Mouse (Mus musculus) lung, postnatal 0 days (tissue): ENCODE measurements around the gene Gapvd1. TPM values are rescaled to one million over a fixed set of nuclear protein-coding genes. Genes with fewer than 3 reads are reported as not detected.
A peak's percentile ranks its signal among the peaks of the same experiment; 100 is the strongest.

Experiments
- ATAC-seq: fragments of 200-750 bp; cut with Nextera tagmentation; 2 replicates; pipeline ENCODE4 v1.8.0; 2017; ENCODE audit warnings: moderate library complexity
- DNase-seq: peaks from one replicate; pipeline ENCODE4 v3.0.0-alpha.2; 2016; ENCODE audit warnings: low spot score
- H3K27ac ChIP-seq: fragments of 300-500 bp; sonication (generic); 2 replicates; pipeline ENCODE4 v1.5.1; 2014; ENCODE audit warnings: antibody characterized with exemption, mild to moderate bottlenecking, low read length, mixed read lengths
- H3K27me3 ChIP-seq: fragments of 300-500 bp; sonication (generic); replicated peaks from 2 replicates; pipeline ENCODE4 v1.6.1; 2014; ENCODE audit warnings: low read length, mixed read lengths; ENCODE audit not compliant: insufficient read depth
- H3K36me3 ChIP-seq: fragments of 300-500 bp; sonication (generic); 2 replicates; pipeline ENCODE4 v1.6.1; 2014; ENCODE audit warnings: low read length, mixed read lengths; ENCODE audit not compliant: insufficient read depth
- H3K4me1 ChIP-seq: fragments of 300-500 bp; sonication (generic); 2 replicates; pipeline ENCODE4 v1.6.1; 2014; ENCODE audit warnings: antibody characterized with exemption, low read depth, low read length, mixed read lengths; ENCODE audit not compliant: insufficient read depth
- H3K4me2 ChIP-seq: fragments of 300-500 bp; sonication (generic); replicated peaks from 2 replicates; pipeline ENCODE4 v1.6.1; 2014; ENCODE audit warnings: low read depth, mild to moderate bottlenecking, low read length, moderate library complexity, mixed read lengths
- H3K4me3 ChIP-seq: fragments of 300-500 bp; sonication (generic); 2 replicates; pipeline ENCODE4 v1.5.1; 2014; ENCODE audit warnings: low read depth, low read length
- H3K9ac ChIP-seq: fragments of 300-500 bp; sonication (generic); replicated peaks from 2 replicates; pipeline ENCODE4 v1.6.1; 2014; ENCODE audit warnings: low read depth, mild to moderate bottlenecking
- H3K9me3 ChIP-seq: fragments of 300-500 bp; sonication (generic); 2 replicates; pipeline ENCODE4 v1.6.1; 2016; ENCODE audit warnings: low read length, mixed read lengths
- CTCF ChIP-seq: IDR thresholded peaks from 2 replicates; pipeline ENCODE4 v1.5.1; 2016; ENCODE audit warnings: antibody characterized with exemption, mild to moderate bottlenecking
- EP300 ChIP-seq: IDR thresholded peaks from 2 replicates; pipeline ENCODE4 v1.6.1; 2016; ENCODE audit warnings: antibody characterized with exemption, mild to moderate bottlenecking, control low read depth
- WGBS: fragments of 180-500 bp; shearing (Covaris S2); extraction: QIAGEN DNeasy Blood & Tissue Kit; methylation state at CpG from one replicate; pipeline ENCODE4 v1.1.7; 2014; 5-methylcytosine and 5-hydroxymethylcytosine counted together
- polyA plus RNA-seq: library from polyadenylated mRNA; unstranded; fragments of >200 nt; fragmentation: Nextera tagmentation; extraction: Ambion mirVana; gene quantifications from 2 replicates; pipeline ENCODE4 v1.2.1, GENCODE M21; 2015

The Gapvd1 gene
- polyA plus RNA-seq, 1 experiment from 2014 or later: 50.1 TPM

DNA sequence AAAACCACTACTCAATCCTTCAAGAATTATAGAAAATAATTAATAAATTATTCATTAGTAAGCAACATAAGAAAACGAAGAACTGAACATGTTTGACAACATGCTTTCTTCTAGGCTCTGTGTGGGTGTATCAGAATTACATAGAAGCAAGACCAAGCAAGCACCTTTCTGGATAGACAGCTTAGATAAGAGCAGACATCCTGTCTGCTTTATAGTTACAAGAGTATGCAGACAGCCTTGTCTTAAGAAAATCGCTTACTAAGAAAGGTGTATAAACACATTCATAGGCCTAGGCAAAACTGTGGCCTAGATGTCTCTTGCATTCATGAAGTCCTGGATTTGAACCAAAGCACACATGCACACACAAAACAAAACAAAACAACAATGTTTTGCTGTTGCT is 9.4 kb downstream of the Gapvd1 start:
- TF ChIP-seq CTCF (no peak), EP300 (no peak)
- H3K27ac ChIP-seq: no peak overlapping the region
- H3K9ac ChIP-seq: no peak overlapping the region
- no peak for ATAC-seq
- H3K4me2 ChIP-seq: no peak overlapping the region
- H3K27me3 ChIP-seq: no peaks in the 10 kb centered on the region
- H3K36me3 ChIP-seq: no peaks in the 10 kb centered on the region
- no peak for DNase-seq
- H3K4me3 ChIP-seq: no peak overlapping the region
- no peaks in the 10 kb centered on the region for H3K9me3 ChIP-seq
- 85% methylated on average over 2 of the region's 2 CpGs for WGBS
- peaks cover 5% of the 10 kb centered on the region; the same call in 1 of the 2 replicates for H3K4me1 ChIP-seq

GRCm38 (mm10) chr2:34744476-34744875 is 10.6 kb downstream of the Gapvd1 start:
- Histone ChIP-seq H3K9ac (no peak overlapping the region), H3K4me3 (no peak overlapping the region), H3K27ac (no peak overlapping the region), H3K4me1 (peaks cover 5% of the 10 kb centered on the region; the same call in 1 of the 2 replicates), H3K27me3 (no peaks in the 10 kb centered on the region), H3K4me2 (no peak overlapping the region), H3K9me3 (no peaks in the 10 kb centered on the region), H3K36me3 (no peaks in the 10 kb centered on the region)
- TF ChIP-seq EP300: no peak
- TF ChIP-seq CTCF: no peak
- WGBS: 94% methylated on average over 8 of the region's 8 CpGs
- no peak for ATAC-seq
- no peak for DNase-seq

DNA sequence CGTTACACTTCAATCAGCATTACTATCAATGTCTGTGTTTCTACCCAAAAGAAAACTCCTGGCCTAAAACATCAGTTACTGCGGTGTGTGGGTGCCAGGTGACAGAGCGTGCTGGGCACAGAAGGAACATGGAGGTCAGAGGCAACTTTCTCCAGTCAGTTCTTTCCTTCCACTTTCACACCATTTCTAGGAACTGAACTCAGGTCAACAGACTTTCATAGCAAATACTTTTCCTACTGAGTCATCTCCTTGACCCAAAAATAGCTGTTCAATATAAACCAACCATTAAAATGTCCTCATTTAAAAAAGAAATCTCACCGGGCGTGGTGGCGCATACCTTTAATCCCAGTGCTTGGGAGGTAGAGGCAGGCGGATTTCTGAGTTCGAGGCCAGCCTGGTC is 12.4 kb downstream of the Gapvd1 start:
- 86% methylated on average over 8 of the region's 8 CpGs for WGBS
- Histone ChIP-seq H3K27ac (no peak overlapping the region), H3K4me3 (no peak overlapping the region), H3K9ac (no peak overlapping the region), H3K9me3 (no peaks in the 10 kb centered on the region), H3K36me3 (no peaks in the 10 kb centered on the region), H3K4me1 (peaks cover 5% of the 10 kb centered on the region; the same call in 1 of the 2 replicates), H3K27me3 (no peaks in the 10 kb centered on the region), H3K4me2 (no peak overlapping the region)
- no peak for DNase-seq
- TF ChIP-seq EP300 (no peak), CTCF (no peak)
- no peak for ATAC-seq

- Histone ChIP-seq H3K4me1 (peaks cover 5% of the 10 kb centered on the region; the same call in 1 of the 2 replicates), H3K27me3 (no peaks in the 10 kb centered on the region), H3K9ac (no peak overlapping the region), H3K4me3 (no peak overlapping the region), H3K9me3 (no peaks in the 10 kb centered on the region), H3K27ac (no peak overlapping the region), H3K36me3 (no peaks in the 10 kb centered on the region), H3K4me2 (no peak overlapping the region)
- WGBS: 83% methylated on average over 12 of the region's 12 CpGs
- no peak for ATAC-seq
- no peak for TF ChIP-seq EP300
- TF ChIP-seq CTCF: no peak
- peak; percentile 12 for DNase-seq
Measured at GRCm38 (mm10) chr2:34741390-34742159, 13.5 kb downstream of the Gapvd1 start.

DNA sequence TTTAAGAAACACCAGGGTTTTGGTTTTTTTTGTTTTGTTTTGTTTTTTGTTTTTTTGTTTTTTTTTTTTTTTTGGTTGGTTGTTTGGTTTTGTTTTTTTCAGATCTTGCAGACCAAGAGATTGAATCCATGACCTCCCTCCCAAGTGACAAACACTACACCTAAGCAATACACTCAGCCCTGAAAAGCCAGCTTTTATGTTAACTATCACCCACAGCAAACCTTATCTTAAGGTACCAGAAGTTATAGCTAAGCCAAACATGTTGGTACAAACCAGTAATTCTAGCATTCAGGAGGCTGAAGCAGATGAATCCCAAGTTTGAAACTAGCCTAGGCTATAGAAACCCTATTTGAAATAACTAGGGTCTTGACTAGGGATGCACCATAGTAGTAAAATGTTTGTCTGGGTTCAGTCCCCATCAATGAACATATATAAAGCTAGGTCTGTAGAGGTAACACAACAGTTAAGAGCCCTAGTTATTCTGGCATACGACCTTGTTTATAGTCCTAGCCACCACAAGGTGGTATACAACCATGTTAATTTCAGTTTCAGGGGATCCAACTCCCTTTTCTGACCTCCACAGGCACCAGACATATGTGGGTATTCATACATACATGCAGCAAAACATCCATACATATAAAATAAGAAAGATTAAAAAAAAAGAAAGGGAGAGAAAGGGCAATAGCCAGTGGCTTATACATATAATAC is 15.2 kb downstream of the Gapvd1 start:
- Histone ChIP-seq H3K9me3 (no peaks in the 10 kb centered on the region), H3K27me3 (no peaks in the 10 kb centered on the region), H3K9ac (no peak overlapping the region), H3K27ac (no peak overlapping the region), H3K4me3 (no peak overlapping the region), H3K36me3 (no peaks in the 10 kb centered on the region), H3K4me2 (no peak overlapping the region), H3K4me1 (peaks cover 5% of the 10 kb centered on the region; the same call in 1 of the 2 replicates)
- ATAC-seq (no peak), DNase-seq (no peak)
- WGBS: 78% methylated on average over 1 of the region's 1 CpGs
- no peak for TF ChIP-seq EP300
- no peak for TF ChIP-seq CTCF

DNA sequence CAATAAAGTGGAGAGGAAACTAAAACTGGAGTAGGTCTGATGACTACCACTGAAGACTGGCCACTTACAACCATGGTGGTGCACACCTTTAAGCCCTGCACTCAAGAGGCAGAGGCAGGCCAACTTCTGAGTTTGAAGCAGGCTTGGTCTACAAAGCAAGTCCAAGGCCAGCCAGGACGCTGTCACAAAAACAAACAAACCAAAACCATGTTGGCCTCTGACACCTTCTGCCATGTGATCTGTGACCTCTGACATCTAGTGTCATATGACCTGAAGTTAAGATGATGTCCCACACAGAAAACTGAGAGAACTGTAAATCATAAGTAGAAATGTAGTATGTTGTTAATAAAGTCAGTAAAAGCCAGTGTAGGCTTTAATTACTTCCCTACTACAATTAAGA is 17.1 kb downstream of the Gapvd1 start:
- Histone ChIP-seq H3K27ac (no peak overlapping the region), H3K9me3 (no peaks in the 10 kb centered on the region), H3K4me3 (no peak overlapping the region), H3K4me2 (no peak overlapping the region), H3K4me1 (peaks cover 5% of the 10 kb centered on the region; the same call in 1 of the 2 replicates), H3K36me3 (no peaks in the 10 kb centered on the region), H3K9ac (no peak overlapping the region), H3K27me3 (no peaks in the 10 kb centered on the region)
- DNase-seq (no peak), ATAC-seq (no peak)
- TF ChIP-seq CTCF (no peak), EP300 (no peak)
- 48% methylated on average over 1 of the region's 1 CpGs for WGBS
